Mouse (Mus musculus) 416B (cell line): ENCODE measurements around the gene Ccdc189.

Experiments
- DNase-seq: peaks from one replicate; pipeline ENCODE4 v3.0.0; 2011; ENCODE audit warnings: low read depth

Gene Ccdc189

DNA sequence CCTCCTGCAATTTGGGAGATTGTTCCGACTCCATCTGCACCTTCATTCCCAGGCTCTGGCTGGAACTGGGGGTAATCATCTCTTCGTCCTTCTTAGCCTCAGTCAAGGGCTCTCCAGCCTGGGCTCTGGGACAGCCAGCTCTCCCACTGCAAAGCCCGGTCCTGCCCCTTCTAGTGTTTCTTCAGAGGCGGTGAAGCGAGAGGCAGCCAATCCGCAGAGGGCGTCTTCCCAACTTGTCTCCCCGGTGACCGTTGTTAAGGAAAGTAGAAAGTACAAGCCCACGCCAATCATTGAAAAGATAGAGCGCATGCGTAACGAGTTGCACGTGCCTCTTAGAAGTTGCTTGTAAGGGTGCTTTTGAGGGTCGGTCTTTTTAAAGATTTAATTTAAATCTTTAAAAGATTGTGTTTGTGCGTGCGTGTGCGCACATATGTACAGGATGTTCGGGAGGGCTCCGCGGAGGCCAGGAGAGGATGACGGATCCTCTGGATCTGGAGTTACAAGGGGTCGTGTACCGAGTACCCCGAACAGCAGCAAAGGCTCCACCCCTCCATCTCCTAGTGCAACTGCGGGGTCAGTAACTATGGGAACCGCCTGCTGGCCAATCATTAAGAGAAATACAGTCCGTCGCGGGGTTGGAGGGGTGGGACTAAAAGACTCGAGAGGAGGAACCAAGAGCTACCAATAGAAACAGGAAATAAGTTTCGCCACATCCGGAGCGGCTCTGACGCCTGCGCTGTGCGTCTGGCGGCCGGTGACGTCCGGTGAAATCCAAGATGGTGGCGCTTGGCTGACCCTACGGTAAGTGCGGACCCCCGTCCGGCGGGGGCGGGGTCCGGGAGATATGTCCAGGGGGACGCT is at the start of gene Ccdc189, which contains the start of gene Rnf40:
Gene Ccdc189 (minus strand): TSS at position 585 of the 861 bp plus-strand sequence.
Gene Rnf40 (plus strand): TSS at position 757 of the 861 bp plus-strand sequence.
- peak; percentile 100 for DNase-seq

DNA sequence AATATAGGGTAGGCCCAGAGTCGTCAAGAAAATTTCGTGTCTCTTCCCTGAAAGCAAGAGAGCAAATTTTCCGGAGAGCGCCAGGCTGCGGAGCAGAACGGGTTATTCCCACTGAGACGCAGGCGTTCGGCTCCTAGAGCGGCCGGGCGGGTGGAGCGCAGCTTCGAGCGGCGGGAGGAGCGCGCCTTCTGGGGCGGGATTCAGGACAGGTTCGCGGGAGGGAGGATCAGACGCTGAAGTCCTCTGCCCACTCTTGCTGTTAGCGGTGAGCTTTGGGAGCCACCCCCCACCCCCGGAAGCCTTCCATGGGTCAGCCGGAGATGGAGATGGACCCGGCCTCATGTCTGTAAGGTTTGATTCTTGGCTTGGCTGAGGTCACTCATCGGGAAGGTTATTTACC is 48.6 kb upstream of the Ccdc189 start:
- no peak for DNase-seq

DNA sequence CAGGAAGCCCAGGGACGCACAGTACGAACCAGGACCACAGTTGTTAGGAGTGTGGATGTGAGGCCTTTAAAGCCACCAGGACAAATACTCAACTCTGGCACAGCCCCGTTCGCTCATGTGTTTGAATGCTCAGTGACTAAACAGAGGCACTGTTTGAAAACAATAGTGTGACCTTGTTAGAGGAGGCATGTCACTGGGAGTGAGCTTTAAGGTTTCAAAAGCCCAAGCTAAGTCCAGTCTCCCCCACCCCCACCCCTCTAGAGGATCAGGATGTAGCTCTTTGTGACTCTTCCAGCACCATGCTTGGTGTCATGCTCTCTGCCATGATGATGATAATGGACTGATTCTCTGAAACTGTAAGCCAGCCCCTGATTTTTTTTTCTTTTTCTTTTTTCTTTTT is 43.0 kb upstream of the Ccdc189 start:
- no peak for DNase-seq

DNA sequence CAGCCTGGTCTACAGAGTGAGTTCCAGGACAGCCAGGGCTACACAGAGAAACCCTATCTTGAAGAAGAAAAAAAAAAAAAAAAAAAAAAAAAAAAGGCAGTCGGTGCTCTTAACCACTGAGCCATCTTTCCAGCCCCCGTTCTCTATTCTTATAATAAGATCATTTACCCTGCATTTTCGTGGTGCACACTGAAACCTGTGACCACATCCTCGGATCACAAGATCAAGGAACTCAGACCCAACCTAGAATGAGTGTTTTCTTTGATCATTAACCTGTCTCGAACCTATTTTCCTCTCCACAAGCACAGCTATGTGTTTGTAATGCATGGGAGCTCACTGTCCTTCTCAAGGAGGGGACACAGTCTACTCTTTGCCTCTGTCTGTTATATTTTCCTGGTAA is 40.3 kb upstream of the Ccdc189 start:
- DNase-seq = no peak

DNA sequence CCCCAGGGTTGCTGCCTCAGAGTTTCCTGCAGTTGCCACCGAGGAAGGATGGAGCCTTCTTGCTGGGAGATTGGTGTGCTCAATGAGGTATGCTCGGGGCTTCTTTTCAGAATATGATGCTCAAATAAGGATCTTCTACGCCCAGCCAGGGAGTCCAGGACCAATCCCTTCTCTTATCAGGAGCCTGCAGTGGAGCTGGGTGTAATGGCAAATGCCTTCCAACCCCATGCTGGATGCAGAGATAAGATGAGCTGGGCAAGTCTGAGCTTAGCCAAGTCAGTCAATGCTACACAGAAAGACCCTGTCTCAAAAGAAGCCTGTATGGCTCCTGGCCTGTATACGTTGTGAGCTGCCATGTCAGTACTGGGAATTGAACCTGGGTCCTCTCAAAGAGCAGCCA is 38.1 kb upstream of the Ccdc189 start:
- DNase-seq = no peak

DNA sequence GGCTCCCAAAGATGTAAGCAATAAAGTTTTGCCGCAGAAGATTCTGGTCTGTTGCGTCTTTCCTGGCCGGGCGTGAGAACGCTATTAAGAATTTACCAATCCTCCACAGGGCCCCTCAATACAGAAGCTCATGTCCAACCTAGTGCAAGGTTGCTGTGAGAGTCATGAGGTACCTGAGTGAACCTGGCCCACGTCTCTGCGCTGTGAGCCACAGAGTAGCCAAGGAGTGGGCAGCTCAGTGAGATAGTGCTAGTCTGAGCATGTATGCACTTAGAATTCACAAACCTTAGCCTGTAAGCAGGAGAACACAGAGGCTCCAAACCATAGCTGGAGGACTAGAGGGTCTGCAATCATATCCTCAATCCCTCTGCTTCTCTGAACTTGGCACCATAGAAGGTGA is 37.6 kb upstream of the Ccdc189 start:
- DNase-seq = no peak

DNA sequence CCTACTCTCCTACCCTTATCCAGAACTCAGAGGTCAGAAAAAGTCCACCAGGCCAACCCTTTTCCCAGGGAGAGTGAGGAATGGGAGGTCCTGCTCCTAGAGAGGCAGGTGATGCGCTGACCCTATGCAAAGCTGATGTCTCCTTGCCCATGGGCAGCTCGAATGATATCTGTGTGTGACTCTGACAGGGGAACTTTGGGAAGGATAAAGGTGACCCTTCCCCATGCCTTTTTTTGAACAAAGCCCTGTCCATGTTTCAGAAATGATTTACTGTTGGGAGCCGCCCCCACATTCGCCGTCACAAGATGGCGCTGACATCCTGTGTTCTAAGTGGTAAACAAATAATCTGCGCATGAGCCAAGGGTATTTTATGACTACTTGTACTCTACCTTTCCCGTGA is 30.0 kb upstream of the Ccdc189 start:
- DNase-seq = peak; percentile 38

DNA sequence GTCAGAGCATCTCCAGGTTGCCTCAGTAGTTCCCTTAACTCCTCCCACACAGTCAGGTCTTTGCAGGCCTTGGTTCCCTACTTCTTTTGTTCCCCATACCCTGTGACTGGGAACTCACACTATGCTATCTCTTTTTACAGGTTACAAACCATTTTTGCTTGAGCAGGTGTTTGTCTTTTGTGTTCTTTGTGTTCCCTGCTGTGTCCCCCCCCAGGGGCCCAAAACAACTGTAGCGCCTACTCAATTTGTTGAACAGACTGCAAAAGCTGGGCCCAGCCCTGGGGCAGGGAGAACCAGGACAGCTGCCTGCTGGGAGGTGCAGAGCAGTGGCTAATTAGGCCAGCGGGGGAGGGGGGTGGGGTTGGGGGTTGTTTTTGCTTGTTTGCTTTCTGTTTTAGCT is 29.6 kb upstream of the Ccdc189 start:
- DNase-seq = no peak

DNA sequence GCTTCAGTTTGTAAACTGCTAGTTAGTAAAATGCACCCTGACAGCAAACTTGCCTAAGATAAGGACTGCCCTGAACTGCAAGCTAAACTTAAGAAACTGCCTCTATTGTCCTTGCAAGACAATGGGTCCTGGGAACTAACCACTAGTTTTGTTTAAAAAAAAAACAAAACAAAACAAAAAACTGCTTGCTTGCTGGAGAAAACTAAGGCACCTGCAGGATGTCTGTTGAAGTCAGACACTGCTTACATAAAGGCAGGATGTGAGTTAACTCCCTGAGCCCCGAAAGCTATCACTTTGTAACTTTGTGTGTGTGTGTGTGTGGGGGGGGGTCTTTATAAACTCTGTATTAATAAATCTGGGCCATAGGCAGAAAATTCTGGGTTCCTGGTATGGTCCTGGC is 28.5 kb upstream of the Ccdc189 start:
- DNase-seq = no peak

DNA sequence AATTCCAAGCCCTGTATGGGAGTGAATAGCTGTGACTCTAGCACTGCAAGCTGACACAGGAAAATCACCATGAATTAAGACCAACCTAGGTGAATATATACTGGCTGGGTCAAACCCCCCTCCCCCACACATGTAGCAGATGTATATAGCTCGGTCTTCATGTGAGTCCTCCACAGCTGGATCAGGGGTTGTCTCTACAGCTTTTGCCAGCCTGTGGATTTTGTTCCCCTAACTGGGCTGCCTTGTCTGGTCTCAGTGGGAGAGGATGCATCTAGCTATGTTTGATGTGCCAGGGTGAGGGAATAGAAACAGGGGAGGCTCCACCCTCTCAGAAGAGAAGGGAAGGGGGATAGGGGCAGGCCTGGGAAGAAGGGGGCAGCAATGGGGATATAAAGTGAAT is 27.9 kb upstream of the Ccdc189 start:
- no peak for DNase-seq

DNA sequence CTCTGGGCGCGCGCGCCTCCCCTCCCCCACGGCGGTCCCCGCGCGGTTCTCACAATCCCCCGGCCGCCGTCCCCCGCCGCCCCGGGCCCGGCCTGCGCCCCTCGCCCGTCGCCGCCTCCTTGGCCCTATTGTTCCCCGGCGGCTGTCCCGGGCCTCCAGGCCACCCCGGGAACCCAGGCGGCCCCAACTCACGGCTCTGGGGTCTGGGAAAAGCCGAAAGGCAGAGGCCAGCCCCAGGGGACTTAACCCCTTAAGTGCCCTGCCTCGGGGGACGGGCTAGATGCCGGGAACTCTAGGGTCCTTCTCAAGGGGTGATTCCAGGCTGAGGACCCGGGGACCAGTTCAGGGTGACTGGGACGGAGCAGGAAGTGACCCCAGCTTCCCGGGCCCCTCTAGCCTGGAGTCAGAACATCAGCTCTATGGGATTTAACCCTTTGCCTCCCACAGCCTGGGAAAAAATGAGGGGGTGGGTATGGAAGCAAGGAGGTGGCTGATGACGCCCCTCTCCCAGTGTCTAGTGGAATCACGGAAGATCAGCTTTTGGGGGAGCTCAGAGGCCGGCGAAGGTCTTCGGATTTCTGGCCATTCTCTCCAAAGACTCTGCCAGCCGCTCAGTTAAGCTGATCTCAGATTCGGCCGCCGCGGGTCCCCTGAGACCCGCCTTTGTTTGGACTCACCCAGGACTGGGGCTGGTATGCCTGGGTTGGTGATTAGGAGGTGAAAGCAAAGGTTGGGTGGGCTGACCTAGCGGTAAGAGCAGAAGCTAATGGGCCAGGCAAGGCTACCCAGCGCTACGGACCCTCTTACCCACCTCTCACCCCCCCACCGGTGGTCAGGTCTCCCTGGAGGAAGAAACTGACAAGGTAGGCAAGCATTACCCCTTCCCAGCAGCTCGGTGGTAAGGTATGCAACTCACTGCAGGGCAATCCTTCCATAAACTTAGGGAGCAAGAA is 26.8 kb upstream of the Ccdc189 start, which contains the start of gene Zfp629:
Gene Zfp629 (minus strand): TSS at position 907 of the 953 bp plus-strand sequence.
- DNase-seq = peak; percentile 77

DNA sequence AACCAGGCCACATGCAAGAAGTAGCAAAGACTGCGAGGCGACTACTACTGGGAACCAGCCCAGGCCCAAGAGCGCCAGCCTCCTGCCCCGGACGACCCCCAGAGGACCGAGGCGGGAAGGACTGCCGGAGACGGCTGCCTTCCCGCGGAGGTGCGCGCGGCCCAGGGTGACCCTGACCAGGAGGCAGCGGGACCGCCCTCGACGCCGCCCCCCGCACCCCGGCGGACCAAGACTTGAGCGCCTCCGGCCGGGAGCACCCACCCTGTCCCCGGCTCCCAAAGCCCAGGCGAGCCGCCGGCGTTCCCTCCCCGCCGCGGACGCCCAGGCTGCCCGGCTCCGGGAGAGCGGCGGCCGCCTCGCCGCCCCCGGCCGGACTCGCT is 26.1 kb upstream of the Ccdc189 start:
- DNase-seq = peak; percentile 46

DNA sequence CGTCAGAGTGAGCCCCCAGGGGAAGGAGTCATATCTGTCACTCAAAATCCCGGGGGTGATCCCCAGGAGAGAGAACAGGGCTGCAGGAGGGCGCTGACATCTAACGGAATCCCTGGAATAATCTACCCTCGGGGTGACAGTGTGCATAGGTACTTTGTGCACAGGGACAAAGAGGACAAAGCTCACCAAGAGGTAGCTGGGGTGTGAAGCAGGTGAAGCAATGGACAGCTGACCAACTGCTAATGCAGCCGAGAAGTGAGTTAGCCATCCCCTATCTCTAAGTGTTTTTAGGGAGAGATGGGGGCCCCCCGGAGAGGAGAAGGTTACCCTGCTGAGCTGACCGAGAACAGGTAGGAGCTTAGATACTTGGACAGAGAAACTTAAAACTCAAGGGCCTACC is 25.7 kb upstream of the Ccdc189 start:
- no peak for DNase-seq

DNA sequence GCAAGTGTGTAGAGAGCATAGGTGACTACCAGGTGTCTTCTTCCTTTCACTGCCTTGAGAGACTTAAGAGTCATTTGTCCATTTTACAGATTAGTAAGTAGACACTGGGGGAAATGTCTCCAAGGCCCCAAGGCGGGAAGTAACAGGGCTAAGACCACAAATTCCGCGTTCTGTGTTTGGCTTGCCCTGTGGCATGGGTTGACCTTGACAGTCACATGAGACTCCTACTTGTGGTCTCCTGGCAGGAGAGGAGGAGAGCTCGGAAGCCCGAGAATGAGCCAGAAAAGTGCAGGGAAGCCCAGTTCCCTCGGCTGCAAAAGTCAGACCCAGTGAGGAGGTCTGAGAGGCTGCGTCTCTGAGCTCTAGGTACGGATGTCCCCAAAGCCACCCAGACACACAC is 25.1 kb upstream of the Ccdc189 start:
- no peak for DNase-seq

DNA sequence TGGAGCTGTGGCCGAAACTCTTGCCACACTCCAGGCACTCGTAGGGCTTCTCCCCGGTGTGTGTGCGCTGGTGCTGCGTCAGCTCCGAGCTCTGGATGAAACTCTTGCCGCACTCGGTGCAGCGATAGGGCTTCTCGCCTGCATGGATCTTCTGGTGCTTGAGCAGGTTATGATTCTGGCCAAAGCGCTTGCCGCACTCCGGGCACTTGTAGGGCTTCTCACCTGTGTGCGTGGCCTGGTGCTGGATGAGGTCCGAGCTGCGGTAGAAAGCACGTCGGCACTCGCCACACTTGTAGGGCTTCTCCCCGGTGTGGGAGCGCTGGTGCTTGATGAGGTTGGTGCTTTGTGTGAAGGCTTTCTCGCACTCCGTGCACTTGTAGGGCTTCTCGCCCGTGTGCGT is 23.2 kb upstream of the Ccdc189 start:
- no peak for DNase-seq

DNA sequence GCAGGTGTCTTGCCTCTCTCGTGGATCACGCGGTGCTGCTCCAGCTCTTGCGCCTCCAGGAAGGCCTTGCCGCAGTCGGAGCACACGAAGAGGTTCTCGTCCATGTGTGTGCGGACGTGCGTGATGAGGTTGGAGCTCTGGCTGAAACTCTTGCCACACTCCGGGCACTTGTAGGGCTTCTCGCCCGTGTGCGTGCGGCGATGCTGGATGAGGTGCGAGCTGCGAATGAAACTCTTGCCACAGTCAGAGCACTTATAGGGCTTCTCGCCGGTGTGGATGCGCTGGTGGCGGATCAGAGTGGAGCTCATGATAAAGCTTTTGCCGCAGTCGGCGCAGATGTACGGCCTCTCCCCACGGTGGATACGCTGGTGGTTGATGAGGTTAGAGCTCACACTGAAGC is 22.6 kb upstream of the Ccdc189 start:
- DNase-seq = no peak

DNA sequence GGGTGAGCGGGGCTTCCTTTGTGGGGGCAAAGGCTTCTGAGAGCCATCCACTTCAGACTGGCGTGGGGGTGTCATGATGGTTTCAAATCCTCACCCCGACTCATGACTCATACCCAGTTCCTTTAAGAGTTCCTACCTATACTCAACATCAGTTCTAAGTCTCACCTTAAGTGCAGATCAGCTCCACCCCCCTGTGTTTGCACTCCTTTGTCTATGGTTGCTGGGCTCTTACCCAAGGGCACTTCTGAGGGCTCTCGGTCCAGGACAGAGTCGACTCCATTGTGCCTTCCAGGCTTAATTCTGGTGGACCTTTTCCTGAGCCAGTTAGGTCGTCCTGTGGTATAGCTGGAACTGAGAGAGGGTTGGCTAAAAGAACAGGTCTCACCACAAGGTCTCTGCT is 18.8 kb upstream of the Ccdc189 start:
- DNase-seq = no peak

DNA sequence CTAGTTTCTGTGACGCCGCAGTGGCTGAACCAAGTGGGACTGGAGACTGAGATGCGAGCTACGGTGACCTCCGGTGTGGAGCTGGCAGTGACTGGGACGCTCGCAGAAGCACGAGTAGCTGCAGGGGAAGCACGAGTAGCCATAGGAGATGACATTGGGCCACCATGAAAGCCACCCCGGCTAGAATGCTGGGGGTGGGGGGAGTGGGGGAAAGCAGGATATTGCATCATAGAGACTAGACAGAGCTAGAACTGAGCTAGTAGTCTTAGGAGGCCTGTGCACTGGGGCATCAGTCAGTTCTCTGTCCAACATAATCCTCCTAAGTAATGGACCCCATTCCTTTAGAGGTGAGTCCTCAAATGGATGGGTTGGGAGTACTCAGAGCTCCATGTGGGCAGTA is 15.9 kb upstream of the Ccdc189 start:
- DNase-seq = no peak

DNA sequence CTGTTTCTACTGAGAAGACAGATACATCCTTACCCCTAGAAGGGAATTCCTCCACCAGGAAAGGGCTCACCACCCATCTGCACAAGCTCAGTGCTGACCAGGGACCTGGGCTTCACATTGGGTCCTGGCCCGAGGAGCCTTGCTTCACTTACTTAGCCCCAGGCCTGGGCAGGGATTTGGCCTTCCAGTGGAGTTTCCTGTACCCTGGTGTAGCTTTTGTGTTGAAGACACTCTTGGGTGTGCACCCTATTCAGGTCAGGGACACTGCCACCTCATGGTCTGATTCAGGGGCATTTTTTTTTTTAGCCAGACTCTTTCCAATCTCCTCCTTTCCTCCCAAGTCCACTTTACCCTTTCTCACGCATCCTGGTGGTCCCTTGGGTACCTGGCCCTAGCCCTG is 14.5 kb upstream of the Ccdc189 start:
- DNase-seq = no peak

DNA sequence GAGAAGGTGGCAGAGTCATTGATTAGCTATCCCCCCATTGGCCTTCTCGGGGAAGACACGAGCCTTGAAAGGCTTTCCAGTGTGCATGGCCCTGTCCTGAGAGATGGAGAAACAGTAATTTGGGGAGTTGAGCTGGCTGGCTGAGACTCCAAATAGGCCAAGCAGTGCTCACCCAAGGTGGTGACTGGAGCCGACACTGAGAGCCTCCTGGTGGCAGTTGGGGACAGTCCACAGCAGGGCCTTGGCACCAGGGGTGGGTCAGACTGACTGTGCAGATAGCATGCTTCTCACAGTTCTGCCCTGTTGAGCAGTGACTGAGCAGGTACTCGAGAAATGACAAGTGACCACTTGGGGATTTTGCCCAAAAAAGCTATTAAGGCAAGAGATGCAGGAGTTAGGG is 13.3 kb upstream of the Ccdc189 start:
- no peak for DNase-seq

DNA sequence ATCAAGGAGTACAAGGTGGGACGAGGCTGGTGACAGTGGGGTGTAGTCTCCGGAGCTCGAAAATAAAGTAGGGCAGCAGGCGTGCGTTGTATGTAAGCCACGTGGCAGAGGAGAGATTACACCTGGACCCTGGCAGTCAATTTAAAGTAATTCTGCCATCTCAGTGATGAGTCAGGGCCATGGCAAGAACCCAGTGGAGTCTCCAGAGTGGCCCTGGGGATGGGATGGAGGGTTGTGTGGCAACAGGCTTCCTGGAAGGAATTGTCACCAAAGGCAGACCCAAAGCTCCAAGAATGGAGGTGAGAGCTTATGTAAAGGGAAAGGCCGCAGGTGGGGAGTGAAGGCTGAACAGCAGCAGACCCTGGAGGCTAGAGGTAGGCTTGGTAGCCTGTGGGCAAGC is 12.2 kb upstream of the Ccdc189 start:
- no peak for DNase-seq

DNA sequence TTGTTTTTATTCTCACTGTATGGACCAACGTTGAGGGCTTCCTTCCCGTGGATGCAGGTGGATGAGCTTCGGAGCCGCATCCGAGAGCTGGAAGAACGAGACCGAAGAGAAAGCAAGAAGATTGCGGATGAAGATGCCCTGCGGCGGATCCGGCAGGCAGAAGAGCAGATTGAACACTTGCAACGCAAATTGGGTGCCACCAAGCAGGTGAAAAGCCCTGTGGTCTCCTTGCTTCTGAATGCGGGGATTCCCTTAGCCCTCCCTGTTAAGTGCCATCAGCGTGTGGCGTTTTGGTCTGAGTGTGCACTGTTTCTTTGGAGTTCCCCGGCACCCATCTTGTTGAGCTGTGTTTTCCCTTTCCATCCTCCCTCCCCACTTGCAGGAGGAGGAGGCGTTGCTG is 8.4 kb upstream of the Ccdc189 start:
- no peak for DNase-seq

DNA sequence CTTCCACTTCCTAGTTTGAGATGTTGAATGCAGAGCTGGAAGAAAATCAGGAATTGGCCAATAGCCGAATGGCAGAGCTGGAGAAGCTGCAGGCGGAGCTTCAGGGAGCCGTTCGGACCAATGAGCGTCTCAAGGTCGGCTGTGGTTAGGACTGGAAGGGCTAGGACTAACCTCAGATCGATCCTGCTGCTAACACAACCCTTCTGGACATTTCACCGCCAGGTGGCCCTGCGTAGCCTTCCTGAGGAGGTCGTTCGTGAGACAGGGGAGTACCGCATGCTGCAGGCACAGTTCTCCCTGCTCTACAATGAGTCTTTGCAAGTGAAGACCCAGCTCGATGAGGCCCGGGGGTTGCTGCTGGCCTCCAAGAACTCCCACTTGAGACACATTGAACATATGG is 4.2 kb upstream of the Ccdc189 start:
- no peak for DNase-seq
